Mouse (Mus musculus) megakaryocyte, adult 5-6 weeks (primary cell): ENCODE results near the gene Tmem79. TPM values are rescaled to one million over a fixed set of nuclear protein-coding genes. Genes with fewer than 3 reads are reported as not detected.
"Not testable (repeated sequence)": the region's sequence is repeated elsewhere in the genome, so short reads cannot be mapped to it uniquely, and the experiment has no call there.

Experiments used
- ATAC-seq: 2 replicates; pipeline ENCODE4 v1.8.0; 2016; ENCODE audit warnings: mild to moderate bottlenecking, inconsistent platforms; ENCODE audit not compliant: poor library complexity, severe bottlenecking
- total RNA-seq, 2 experiments: library from RNA; stranded (forward) in 1 of 2; stranded (reverse) in 1 of 2; fragments of 153-499, 151-499 nt in 1 of 2; fragments of 221-1000, 200-1000 nt in 1 of 2; gene quantifications; 2 replicates each; pipeline versions ENCODE4 v1.2.3 to v1.2.4; 2015 to 2017

Tmem79 gene
- 2.6 TPM in 1 of 2 replicates, not detected in the other for total RNA-seq (2015)
- 1.2 TPM in 1 of 2 replicates, not detected in the other for total RNA-seq (2017)

GRCm38 (mm10) chr3:88336058-88337013 lies at the start of gene Tmem79, which contains the start of gene Smg5:
Tmem79 (minus strand) TSS chr3:88336148.
Smg5 (plus strand) TSS chr3:88336260.
- peak; percentile 90 for ATAC-seq

- no peak for ATAC-seq
Measured at GRCm38 (mm10) chr3:88384364-88384763, 48.4 kb upstream of the Tmem79 start, which contains the start of gene Bglap. Bglap (minus strand) TSS chr3:88384464.

GRCm38 (mm10) chr3:88382383-88382782 lies 46.4 kb upstream of the Tmem79 start:
- ATAC-seq: not testable (repeated sequence)

GRCm38 (mm10) chr3:88381389-88382315 lies 45.7 kb upstream of the Tmem79 start:
- peak; percentile 86 for ATAC-seq

GRCm38 (mm10) chr3:88378599-88378998 lies 42.7 kb upstream of the Tmem79 start, which contains the start of gene Bglap2:
Bglap2 (minus strand) TSS chr3:88378699.
- ATAC-seq: not testable (repeated sequence)

GRCm38 (mm10) chr3:88376644-88377043 lies 40.7 kb upstream of the Tmem79 start:
- not testable (repeated sequence) for ATAC-seq

- ATAC-seq: peak; percentile 71; the same call in 1 of the 2 replicates
Measured at GRCm38 (mm10) chr3:88375750-88376626, 40.0 kb upstream of the Tmem79 start.

GRCm38 (mm10) chr3:88372643-88373042 lies 36.7 kb upstream of the Tmem79 start, which contains the start of gene Bglap3:
Bglap3 (minus strand) TSS chr3:88372743.
- ATAC-seq: not testable (repeated sequence)

GRCm38 (mm10) chr3:88368511-88368910 lies 32.6 kb upstream of the Tmem79 start:
- ATAC-seq: not testable (repeated sequence)

GRCm38 (mm10) chr3:88367517-88367916 lies 31.6 kb upstream of the Tmem79 start:
- ATAC-seq: not testable (repeated sequence)

GRCm38 (mm10) chr3:88366830-88367428 lies 31.0 kb upstream of the Tmem79 start:
- peak; percentile 80 for ATAC-seq

GRCm38 (mm10) chr3:88365705-88366361 lies 29.9 kb upstream of the Tmem79 start:
- ATAC-seq: no peak

GRCm38 (mm10) chr3:88364337-88364736 lies 28.4 kb upstream of the Tmem79 start, which contains the start of gene Paqr6:
Paqr6 (plus strand) TSS chr3:88364584.
- no peak for ATAC-seq

GRCm38 (mm10) chr3:88363700-88364099 lies 27.8 kb upstream of the Tmem79 start:
- ATAC-seq: no peak

GRCm38 (mm10) chr3:88361612-88362313 lies 25.8 kb upstream of the Tmem79 start:
- ATAC-seq: no peak

- ATAC-seq: no peak
Measured at GRCm38 (mm10) chr3:88361096-88361495, 25.1 kb upstream of the Tmem79 start.

GRCm38 (mm10) chr3:88359989-88360388 lies 24.0 kb upstream of the Tmem79 start:
- ATAC-seq: no peak

GRCm38 (mm10) chr3:88359584-88359983 lies 23.6 kb upstream of the Tmem79 start:
- ATAC-seq: no peak
